27 mouse cellular contexts compared by ENCODE assay signal in genomic region chrX:6518421-6518820, GRCm38 (mm10).
"Had no signal": no experiment of that assay in that cellular context is flagged by ENCODE, and none has a peak within 500 bp of the region (broad histone marks: within the 10 kb centered on the region; RNA-seq: fewer than 3 reads in every experiment).

No protein-coding gene starts in this region.

- DNase-seq: cerebellum, adult 8-10 months; cerebellum, adult 9-10 months; cerebellum, adult 9-11 months; cerebellum, postnatal 10 days; cerebellum, postnatal 14 days; cerebellum, postnatal 25 days; cerebellum, postnatal 36 days; embryo, embryonic 11 days; forebrain, postnatal 0 days; gastrocnemius, adult 2 months; gastrocnemius, postnatal 10 days; gastrocnemius, postnatal 14 days; gastrocnemius, postnatal 25 days; gastrocnemius, postnatal 36 days; heart, adult 11 months; heart, adult 18-20 months; heart, adult 2 months had no signal

- H3K4me3 ChIP-seq: embryonic facial prominence, embryonic 10.5 days; embryonic facial prominence, embryonic 12.5 days; embryonic facial prominence, embryonic 13.5 days; embryonic facial prominence, embryonic 15.5 days; erythroblast, embryonic 14.5 days; forebrain, embryonic 10.5 days; forebrain, embryonic 13.5 days; forebrain, embryonic 15.5 days; gastrocnemius, adult 2 months; heart, adult 2 months had no signal

- H3K27me3 ChIP-seq: embryonic facial prominence, embryonic 12.5 days; embryonic facial prominence, embryonic 13.5 days; embryonic facial prominence, embryonic 15.5 days; forebrain, embryonic 13.5 days; forebrain, embryonic 15.5 days had no signal

- H3K9ac ChIP-seq: embryonic facial prominence, embryonic 12.5 days; embryonic facial prominence, embryonic 13.5 days; embryonic facial prominence, embryonic 15.5 days; forebrain, embryonic 13.5 days; forebrain, embryonic 15.5 days; forebrain, postnatal 0 days had no signal

- H3K4me2 ChIP-seq: embryonic facial prominence, embryonic 12.5 days; embryonic facial prominence, embryonic 13.5 days; embryonic facial prominence, embryonic 15.5 days; forebrain, embryonic 13.5 days; forebrain, embryonic 15.5 days had no signal

- H3K9me3 ChIP-seq: embryonic facial prominence, embryonic 10.5 days; embryonic facial prominence, embryonic 12.5 days; embryonic facial prominence, embryonic 13.5 days; embryonic facial prominence, embryonic 15.5 days; forebrain, embryonic 10.5 days; forebrain, embryonic 13.5 days; forebrain, embryonic 15.5 days had no signal

- ATAC-seq: forebrain, embryonic 13.5 days; forebrain, embryonic 14.5 days; forebrain, embryonic 15.5 days; forebrain, embryonic 16.5 days; forebrain, postnatal 0 days had no signal

- H3K4me1 ChIP-seq: embryonic facial prominence, embryonic 10.5 days; embryonic facial prominence, embryonic 12.5 days; embryonic facial prominence, embryonic 13.5 days; embryonic facial prominence, embryonic 15.5 days; forebrain, embryonic 10.5 days; forebrain, embryonic 13.5 days; forebrain, embryonic 15.5 days had no signal

- H3K36me3 ChIP-seq: embryonic facial prominence, embryonic 10.5 days; embryonic facial prominence, embryonic 12.5 days; embryonic facial prominence, embryonic 13.5 days; embryonic facial prominence, embryonic 15.5 days; forebrain, embryonic 10.5 days; forebrain, embryonic 15.5 days had no signal

- H3K27ac ChIP-seq: embryonic facial prominence, embryonic 10.5 days; embryonic facial prominence, embryonic 12.5 days; embryonic facial prominence, embryonic 13.5 days; embryonic facial prominence, embryonic 15.5 days; forebrain, embryonic 10.5 days; forebrain, embryonic 13.5 days; forebrain, embryonic 15.5 days; gastrocnemius, adult 2 months; heart, adult 2 months had no signal
